Mouse (Mus musculus): ENCODE measurements around the gene Hspbap1. TPM values are rescaled to one million over a fixed set of nuclear protein-coding genes. Genes with fewer than 3 reads are reported as not detected.
A peak's percentile ranks its signal among the peaks of the same experiment; 100 is the strongest.

The Hspbap1 gene
- polyA plus RNA-seq (2014; fragmentation: Nextera tagmentation; extraction: Ambion mirVana) = 12.6 and 18.5 TPM in 2 replicates

DNA sequence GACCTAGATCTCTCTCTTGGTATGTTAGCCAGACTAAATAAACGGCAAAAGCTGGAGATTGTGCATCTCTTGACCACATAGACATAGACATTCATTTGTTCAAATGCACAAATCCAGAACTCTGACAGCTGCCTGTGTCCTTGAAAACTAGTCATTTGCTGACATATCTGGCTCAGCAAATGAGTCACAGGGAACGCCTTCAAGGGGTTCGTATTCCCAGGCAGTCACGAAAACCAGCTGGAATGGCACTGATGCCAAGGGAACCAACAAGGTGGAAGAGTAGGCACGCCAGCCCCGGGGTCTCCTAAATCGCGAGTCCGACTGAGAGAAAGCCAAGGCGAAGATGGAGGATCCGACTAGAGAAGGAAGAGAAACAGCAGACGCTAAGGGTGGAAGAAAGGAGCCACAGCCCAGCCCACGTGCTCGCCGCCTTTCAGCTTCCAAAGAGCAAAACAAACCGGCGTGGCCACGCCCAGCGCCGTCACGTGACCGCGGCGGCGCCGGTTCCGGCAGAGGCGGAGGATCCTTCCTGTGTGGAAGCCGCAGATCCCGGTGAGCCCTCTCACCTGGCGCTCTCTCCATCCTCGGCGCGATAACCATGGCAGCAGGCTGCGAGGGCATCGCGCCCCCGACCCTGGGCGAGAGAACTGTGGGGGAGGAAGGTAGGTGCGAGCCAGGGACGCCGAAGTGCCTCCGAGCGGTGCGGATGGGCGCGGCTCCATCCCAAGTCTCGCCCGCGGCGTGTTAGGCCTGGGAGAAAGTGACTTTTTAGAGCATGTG lies at the start of gene Hspbap1:
Gene Hspbap1, plus strand, starts transcription at position 498 of the 780 bp plus-strand sequence.
- Histone ChIP-seq H3K9me3 (ENCODE audit: control insufficient read depth, low read length) (no peaks in the 10 kb centered on the region), H3K4me2 (replicated peaks; ENCODE audit: low read depth, low read length) (peak within 1 kb of the TSS; percentile 60), H3K4me1 (ENCODE audit: control insufficient read depth, insufficient read depth, low read length) (peaks cover 5% of the 10 kb centered on the region; the same call in 1 of the 2 replicates), H3K27me3 (ENCODE audit: control insufficient read depth, insufficient read depth, low read length) (no peaks in the 10 kb centered on the region), H3K36me3 (ENCODE audit: control insufficient read depth, insufficient read depth, low read length) (no peaks in the 10 kb centered on the region), H3K4me3 (ENCODE audit: low read length) (peak within 1 kb of the TSS; percentile 77), H3K27ac (ENCODE audit: low read depth, low read length) (no peak within 1 kb of the TSS), H3K9ac (ENCODE audit: low read depth, low read length) (peak within 1 kb of the TSS; percentile 80)
- 1% methylated on average over 51 of the region's 51 CpGs for WGBS
- ATAC-seq (ENCODE audit: low FRiP score, low TSS enrichment) = peak; percentile 65

GRCm38 (mm10) chr16:35724561-35724960 lies 45.6 kb upstream of the Hspbap1 start:
- no peaks in the 10 kb centered on the region for H3K4me1 ChIP-seq (ENCODE audit: control insufficient read depth, insufficient read depth, low read length)
- 80% methylated on average over 6 of the region's 6 CpGs for WGBS
- no peaks in the 10 kb centered on the region for H3K9me3 ChIP-seq (ENCODE audit: control insufficient read depth, low read length)
- no peak overlapping the region for H3K27ac ChIP-seq (ENCODE audit: low read depth, low read length)
- no peak overlapping the region for H3K9ac ChIP-seq (ENCODE audit: low read depth, low read length)
- H3K36me3 ChIP-seq (ENCODE audit: control insufficient read depth, insufficient read depth, low read length) = 0 out of 2 replicates have a peak, but pooled peaks cover 3% of the 10 kb centered on the region
- no peaks in the 10 kb centered on the region for H3K27me3 ChIP-seq (ENCODE audit: control insufficient read depth, insufficient read depth, low read length)
- ATAC-seq (ENCODE audit: low FRiP score, low TSS enrichment) = no peak
- no peak overlapping the region for H3K4me2 ChIP-seq (replicated peaks; ENCODE audit: low read depth, low read length)
- no peak overlapping the region for H3K4me3 ChIP-seq (ENCODE audit: low read length)

DNA sequence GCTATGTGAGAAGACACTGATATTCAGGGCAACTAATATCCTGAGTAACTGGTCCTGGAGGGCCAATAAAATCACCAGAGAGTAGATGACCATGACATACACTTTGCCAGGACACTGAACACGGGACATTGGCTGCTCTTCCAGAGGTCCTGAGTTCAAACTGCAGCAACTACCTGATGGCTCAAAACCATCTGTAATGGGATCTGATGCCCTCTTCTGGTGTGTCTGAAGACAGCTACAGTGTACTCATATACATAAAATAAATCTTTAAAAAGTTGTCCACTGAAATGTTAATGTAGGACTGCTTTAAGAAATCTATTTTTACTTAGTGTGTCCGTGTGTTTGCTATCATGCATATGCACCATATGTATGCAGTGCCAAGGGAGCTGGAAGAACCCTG lies 43.6 kb upstream of the Hspbap1 start:
- Histone ChIP-seq H3K4me2 (replicated peaks; ENCODE audit: low read depth, low read length) (no peak overlapping the region), H3K4me1 (ENCODE audit: control insufficient read depth, insufficient read depth, low read length) (no peaks in the 10 kb centered on the region), H3K27me3 (ENCODE audit: control insufficient read depth, insufficient read depth, low read length) (no peaks in the 10 kb centered on the region), H3K4me3 (ENCODE audit: low read length) (no peak overlapping the region), H3K36me3 (ENCODE audit: control insufficient read depth, insufficient read depth, low read length) (0 out of 2 replicates have a peak, but pooled peaks cover 3% of the 10 kb centered on the region), H3K9me3 (ENCODE audit: control insufficient read depth, low read length) (no peaks in the 10 kb centered on the region), H3K27ac (ENCODE audit: low read depth, low read length) (no peak overlapping the region), H3K9ac (ENCODE audit: low read depth, low read length) (no peak overlapping the region)
- ATAC-seq (ENCODE audit: low FRiP score, low TSS enrichment) = no peak
- WGBS = 81% methylated on average over 2 of the region's 2 CpGs

- H3K9ac ChIP-seq (ENCODE audit: low read depth, low read length) = no peak overlapping the region
- H3K27ac ChIP-seq (ENCODE audit: low read depth, low read length) = no peak overlapping the region
- H3K4me3 ChIP-seq (ENCODE audit: low read length) = no peak overlapping the region
- H3K27me3 ChIP-seq (ENCODE audit: control insufficient read depth, insufficient read depth, low read length) = no peaks in the 10 kb centered on the region
- ATAC-seq (ENCODE audit: low FRiP score, low TSS enrichment) = peak; percentile 79
- WGBS = 42% methylated on average over 8 of the region's 8 CpGs
- no peak overlapping the region for H3K4me2 ChIP-seq (replicated peaks; ENCODE audit: low read depth, low read length)
- H3K36me3 ChIP-seq (ENCODE audit: control insufficient read depth, insufficient read depth, low read length) = 0 out of 2 replicates have a peak, but pooled peaks cover 3% of the 10 kb centered on the region
- H3K4me1 ChIP-seq (ENCODE audit: control insufficient read depth, insufficient read depth, low read length) = no peaks in the 10 kb centered on the region
- H3K9me3 ChIP-seq (ENCODE audit: control insufficient read depth, low read length) = no peaks in the 10 kb centered on the region
Observed at GRCm38 (mm10) chr16:35729151-35729738, 40.9 kb upstream of the Hspbap1 start.

DNA sequence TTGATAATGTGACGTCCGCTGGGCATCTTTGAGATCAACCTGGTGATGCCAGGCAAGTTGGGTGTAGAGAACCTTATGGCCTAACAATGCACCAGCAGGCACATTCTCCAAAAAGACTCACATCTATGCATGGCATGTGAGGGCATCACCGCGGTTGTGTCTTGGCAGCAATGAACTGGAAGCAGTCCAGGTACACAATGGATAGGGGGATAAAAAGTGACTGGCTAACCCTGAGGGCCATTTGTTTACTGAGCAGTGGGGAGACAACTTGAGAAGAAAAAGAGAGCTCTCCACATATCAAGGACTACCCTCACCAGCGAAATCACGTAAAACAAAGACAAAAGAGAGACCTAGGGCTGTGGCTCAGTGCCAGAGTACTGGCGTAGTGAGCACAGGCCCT lies 38.1 kb upstream of the Hspbap1 start:
- ATAC-seq (ENCODE audit: low FRiP score, low TSS enrichment) = no peak
- no peak overlapping the region for H3K9ac ChIP-seq (ENCODE audit: low read depth, low read length)
- no peaks in the 10 kb centered on the region for H3K27me3 ChIP-seq (ENCODE audit: control insufficient read depth, insufficient read depth, low read length)
- no peak overlapping the region for H3K4me3 ChIP-seq (ENCODE audit: low read length)
- 90% methylated on average over 7 of the region's 7 CpGs for WGBS
- H3K4me2 ChIP-seq (replicated peaks; ENCODE audit: low read depth, low read length) = no peak overlapping the region
- no peaks in the 10 kb centered on the region for H3K9me3 ChIP-seq (ENCODE audit: control insufficient read depth, low read length)
- H3K36me3 ChIP-seq (ENCODE audit: control insufficient read depth, insufficient read depth, low read length) = no peaks in the 10 kb centered on the region
- H3K4me1 ChIP-seq (ENCODE audit: control insufficient read depth, insufficient read depth, low read length) = no peaks in the 10 kb centered on the region
- H3K27ac ChIP-seq (ENCODE audit: low read depth, low read length) = no peak overlapping the region

DNA sequence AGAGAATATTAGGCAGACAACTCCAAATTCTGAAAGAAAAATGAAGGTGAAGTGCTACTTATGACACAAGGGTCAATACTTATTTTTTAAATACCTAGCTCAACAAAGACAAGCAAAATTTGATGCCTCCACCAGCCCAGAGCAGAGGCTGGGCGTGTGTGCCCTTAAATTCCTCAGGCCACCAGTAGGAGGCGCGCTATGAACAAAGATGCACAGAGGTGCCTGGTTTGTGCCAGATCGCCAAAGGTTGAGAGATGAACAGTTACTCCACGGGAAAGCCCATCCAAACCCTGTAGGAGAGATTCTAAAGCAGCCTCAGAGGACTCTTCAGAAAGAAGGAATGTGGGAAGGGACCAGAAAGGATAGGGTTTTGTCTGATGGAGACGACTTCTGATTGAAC lies 36.1 kb upstream of the Hspbap1 start:
- no peak for ATAC-seq (ENCODE audit: low FRiP score, low TSS enrichment)
- 24% methylated on average over 6 of the region's 6 CpGs for WGBS

GRCm38 (mm10) chr16:35738096-35738767 lies 31.9 kb upstream of the Hspbap1 start:
- Histone ChIP-seq H3K4me3 (ENCODE audit: low read length) (no peak overlapping the region), H3K4me1 (ENCODE audit: control insufficient read depth, insufficient read depth, low read length) (no peaks in the 10 kb centered on the region), H3K36me3 (ENCODE audit: control insufficient read depth, insufficient read depth, low read length) (no peaks in the 10 kb centered on the region), H3K27ac (ENCODE audit: low read depth, low read length) (no peak overlapping the region), H3K27me3 (ENCODE audit: control insufficient read depth, insufficient read depth, low read length) (no peaks in the 10 kb centered on the region), H3K9ac (ENCODE audit: low read depth, low read length) (no peak overlapping the region), H3K4me2 (replicated peaks; ENCODE audit: low read depth, low read length) (no peak overlapping the region), H3K9me3 (ENCODE audit: control insufficient read depth, low read length) (no peaks in the 10 kb centered on the region)
- 71% methylated on average over 7 of the region's 7 CpGs for WGBS
- ATAC-seq (ENCODE audit: low FRiP score, low TSS enrichment) = no peak

More for the DNA sequence above, 36.1 kb upstream of the Hspbap1 start:
- H3K36me3 ChIP-seq (ENCODE audit: control insufficient read depth, insufficient read depth, low read length) = no peaks in the 10 kb centered on the region
- no peak overlapping the region for H3K9ac ChIP-seq (ENCODE audit: low read depth, low read length)
- H3K9me3 ChIP-seq (ENCODE audit: control insufficient read depth, low read length) = no peaks in the 10 kb centered on the region
- H3K4me3 ChIP-seq (ENCODE audit: low read length) = no peak overlapping the region
- H3K4me2 ChIP-seq (replicated peaks; ENCODE audit: low read depth, low read length) = no peak overlapping the region
- no peaks in the 10 kb centered on the region for H3K27me3 ChIP-seq (ENCODE audit: control insufficient read depth, insufficient read depth, low read length)
- no peaks in the 10 kb centered on the region for H3K4me1 ChIP-seq (ENCODE audit: control insufficient read depth, insufficient read depth, low read length)
- H3K27ac ChIP-seq (ENCODE audit: low read depth, low read length) = no peak overlapping the region

GRCm38 (mm10) chr16:35739548-35739947 lies 30.6 kb upstream of the Hspbap1 start:
- no peak overlapping the region for H3K4me3 ChIP-seq (ENCODE audit: low read length)
- no peak overlapping the region for H3K9ac ChIP-seq (ENCODE audit: low read depth, low read length)
- 60% methylated on average over 1 of the region's 1 CpGs for WGBS
- no peaks in the 10 kb centered on the region for H3K36me3 ChIP-seq (ENCODE audit: control insufficient read depth, insufficient read depth, low read length)
- H3K27me3 ChIP-seq (ENCODE audit: control insufficient read depth, insufficient read depth, low read length) = no peaks in the 10 kb centered on the region
- no peaks in the 10 kb centered on the region for H3K4me1 ChIP-seq (ENCODE audit: control insufficient read depth, insufficient read depth, low read length)
- H3K4me2 ChIP-seq (replicated peaks; ENCODE audit: low read depth, low read length) = no peak overlapping the region
- H3K9me3 ChIP-seq (ENCODE audit: control insufficient read depth, low read length) = no peaks in the 10 kb centered on the region
- no peak for ATAC-seq (ENCODE audit: low FRiP score, low TSS enrichment)
- H3K27ac ChIP-seq (ENCODE audit: low read depth, low read length) = no peak overlapping the region

- 85% methylated on average over 12 of the region's 12 CpGs for WGBS
- no peak for ATAC-seq (ENCODE audit: low FRiP score, low TSS enrichment)
Observed at GRCm38 (mm10) chr16:35740357-35740756, 29.8 kb upstream of the Hspbap1 start.

More at GRCm38 (mm10) chr16:35740357-35740756, 29.8 kb upstream of the Hspbap1 start:
- Histone ChIP-seq H3K4me1 (ENCODE audit: control insufficient read depth, insufficient read depth, low read length) (no peaks in the 10 kb centered on the region), H3K4me2 (replicated peaks; ENCODE audit: low read depth, low read length) (no peak overlapping the region), H3K27me3 (ENCODE audit: control insufficient read depth, insufficient read depth, low read length) (no peaks in the 10 kb centered on the region), H3K27ac (ENCODE audit: low read depth, low read length) (no peak overlapping the region), H3K36me3 (ENCODE audit: control insufficient read depth, insufficient read depth, low read length) (no peaks in the 10 kb centered on the region), H3K9ac (ENCODE audit: low read depth, low read length) (no peak overlapping the region), H3K9me3 (ENCODE audit: control insufficient read depth, low read length) (no peaks in the 10 kb centered on the region), H3K4me3 (ENCODE audit: low read length) (no peak overlapping the region)

Data from kidney, embryonic 14.5 days (tissue).